Mouse (Mus musculus) kidney, adult 2 months (tissue): ENCODE measurements around the gene Lrrfip1. TPM values are rescaled to one million over a fixed set of nuclear protein-coding genes. Genes with fewer than 3 reads are reported as not detected.

Source experiments
- DNase-seq: peaks from one replicate; pipeline ENCODE4 v3.0.0; 2021
- H3K27ac ChIP-seq: fragments of 200-500 bp; 2 replicates; pipeline ENCODE4 v1.5.1; 2012; ENCODE audit warnings: low read depth, low read length, control low read depth, inconsistent platforms; ENCODE audit not compliant: insufficient read depth
- H3K27me3 ChIP-seq: fragments of 200-500 bp; replicated peaks from 2 replicates; pipeline ENCODE4 v1.6.1; 2012; ENCODE audit warnings: mild to moderate bottlenecking, moderate library complexity, low read length, inconsistent platforms; ENCODE audit not compliant: control insufficient read depth, insufficient read depth
- H3K36me3 ChIP-seq: fragments of 200-500 bp; 2 replicates; pipeline ENCODE4 v1.6.1; 2012; ENCODE audit warnings: mild to moderate bottlenecking, moderate library complexity, low read length, inconsistent platforms; ENCODE audit not compliant: control insufficient read depth, insufficient read depth
- H3K4me1 ChIP-seq: fragments of 200-500 bp; 2 replicates; pipeline ENCODE4 v1.6.1; 2011; ENCODE audit warnings: low read length; ENCODE audit not compliant: control insufficient read depth, insufficient read depth
- H3K4me3 ChIP-seq: fragments of 200-500 bp; 2 replicates; pipeline ENCODE4 v1.5.1; 2011; ENCODE audit warnings: mild to moderate bottlenecking, low read depth, low read length, control low read depth; ENCODE audit not compliant: insufficient read depth
- CTCF ChIP-seq: fragments of 200-500 bp; conservative IDR thresholded peaks from 2 replicates; pipeline ENCODE4 v1.5.1; 2011; ENCODE audit warnings: low read depth, mild to moderate bottlenecking, control low read depth, low read length, moderate library complexity, mixed read lengths; ENCODE audit not compliant: insufficient read depth, insufficient read length
- POLR2A ChIP-seq: fragments of 200-500 bp; IDR thresholded peaks from one replicate; pipeline ENCODE4 v1.6.1; 2011; ENCODE audit warnings: low read depth, low read length, control low read depth
- WGBS: fragments of 180-500 bp; shearing (Covaris S2); methylation state at CpG from one replicate; pipeline ENCODE4 v1.1.7; 2018; 5-methylcytosine and 5-hydroxymethylcytosine counted together
- polyA plus RNA-seq: library from polyadenylated mRNA; depleted of rRNA; stranded (reverse); fragments of >200 nt; gene quantifications from 2 replicates; pipeline ENCODE4 v1.2.3, GENCODE M21; 2012

Gene Lrrfip1
- polyA plus RNA-seq, 1 experiment, result 11.4 TPM

- Histone ChIP-seq H3K27ac (no peak overlapping the region), H3K4me1 (no peaks in the 10 kb centered on the region)
- no peak for DNase-seq
Measured at GRCm38 (mm10) chr1:90998891-90999611, 514 bp downstream of the Lrrfip1 start.

GRCm38 (mm10) chr1:90999911-91000601, 1.5 kb downstream of the Lrrfip1 start:
- H3K4me1 ChIP-seq, result no peaks in the 10 kb centered on the region
- H3K4me3 ChIP-seq, result no peak overlapping the region
- TF ChIP-seq POLR2A, result no peak
- no peak for TF ChIP-seq CTCF
- H3K27me3 ChIP-seq, result no peaks in the 10 kb centered on the region
- H3K36me3 ChIP-seq, result no peaks in the 10 kb centered on the region
- no peak overlapping the region for H3K27ac ChIP-seq
- DNase-seq, result no peak
- 64% methylated on average over 10 of the region's 10 CpGs for WGBS

More at GRCm38 (mm10) chr1:90998891-90999611, 514 bp downstream of the Lrrfip1 start:
- peak overlapping the region; percentile 69 for H3K4me3 ChIP-seq
- TF ChIP-seq POLR2A, result no peak
- no peak for TF ChIP-seq CTCF
- H3K27me3 ChIP-seq, result no peaks in the 10 kb centered on the region
- WGBS, result 2% methylated on average over 41 of the region's 41 CpGs
- H3K36me3 ChIP-seq, result no peaks in the 10 kb centered on the region

DNA sequence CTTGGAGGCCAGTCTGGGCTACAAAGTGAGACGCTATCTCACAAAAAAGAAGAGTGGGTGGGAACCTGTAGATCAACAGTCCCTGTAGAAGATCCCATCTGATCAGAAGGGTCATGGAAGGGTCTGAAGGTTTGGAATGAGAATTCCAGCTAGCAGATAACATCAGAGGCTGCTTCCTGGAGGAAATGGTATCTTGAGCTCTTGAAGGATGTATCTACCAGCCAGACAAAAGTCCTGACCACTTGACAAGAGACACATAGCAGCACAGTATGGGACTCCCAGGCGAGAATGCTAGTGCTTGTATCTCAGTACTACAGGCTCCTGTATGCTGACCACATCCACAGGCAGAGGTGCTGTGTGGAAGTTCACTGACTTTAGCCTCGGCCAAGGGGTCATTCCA, 2.6 kb downstream of the Lrrfip1 start:
- no peaks in the 10 kb centered on the region for H3K27me3 ChIP-seq
- TF ChIP-seq POLR2A (no peak), CTCF (no peak)
- 70% methylated on average over 3 of the region's 3 CpGs for WGBS
- H3K36me3 ChIP-seq, result no peaks in the 10 kb centered on the region
- no peak overlapping the region for H3K27ac ChIP-seq
- H3K4me1 ChIP-seq, result no peaks in the 10 kb centered on the region
- no peak overlapping the region for H3K4me3 ChIP-seq
- peak; percentile 49 for DNase-seq

DNA sequence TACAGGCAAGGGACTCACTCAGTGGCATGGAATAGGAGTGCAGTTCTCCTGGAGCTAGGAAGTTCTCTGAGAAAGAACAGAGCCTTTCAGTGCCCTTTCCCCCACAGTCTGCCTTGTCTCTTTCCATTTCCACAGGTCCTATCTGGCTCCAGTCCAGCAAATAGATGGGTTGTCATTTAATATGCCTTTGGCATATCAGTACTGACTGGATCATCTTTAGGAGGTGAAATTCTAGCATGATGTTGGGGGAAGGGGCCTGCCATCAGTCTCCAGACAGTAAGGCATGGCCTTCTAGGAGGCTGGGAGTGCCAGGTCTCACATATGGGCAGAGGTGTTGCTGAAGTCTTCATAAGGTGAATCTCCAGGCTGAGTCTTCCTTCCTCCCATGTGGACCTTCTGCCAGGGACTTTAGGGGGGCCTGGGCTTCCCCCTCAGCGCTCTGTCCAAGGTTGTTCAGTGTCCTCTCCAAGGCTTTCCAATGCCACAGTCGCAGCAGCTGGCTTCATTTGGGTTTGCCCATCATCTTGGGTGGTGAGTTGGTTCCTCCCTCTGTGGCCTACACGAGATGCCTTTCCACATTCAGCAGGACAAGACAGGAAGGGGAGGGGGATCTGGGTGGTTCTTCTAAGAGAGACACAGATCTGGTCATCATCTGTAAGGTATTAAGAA, 3.5 kb downstream of the Lrrfip1 start:
- Histone ChIP-seq H3K27ac (no peak overlapping the region), H3K4me1 (no peaks in the 10 kb centered on the region), H3K36me3 (no peaks in the 10 kb centered on the region), H3K27me3 (no peaks in the 10 kb centered on the region), H3K4me3 (no peak overlapping the region)
- no peak for TF ChIP-seq POLR2A
- TF ChIP-seq CTCF, result no peak
- no peak for DNase-seq
- whole genome bisulfite sequencing, result 85% methylated on average over 3 of the region's 3 CpGs

GRCm38 (mm10) chr1:91002641-91003040, 4.1 kb downstream of the Lrrfip1 start:
- no peak overlapping the region for H3K4me3 ChIP-seq
- no peak overlapping the region for H3K27ac ChIP-seq
- WGBS, result 79% methylated on average over 3 of the region's 3 CpGs
- H3K4me1 ChIP-seq, result no peaks in the 10 kb centered on the region
- no peaks in the 10 kb centered on the region for H3K27me3 ChIP-seq
- DNase-seq, result no peak
- no peaks in the 10 kb centered on the region for H3K36me3 ChIP-seq
- no peak for TF ChIP-seq POLR2A
- no peak for TF ChIP-seq CTCF

- 76% methylated on average over 8 of the region's 8 CpGs for WGBS
- Histone ChIP-seq H3K4me1 (no peaks in the 10 kb centered on the region), H3K4me3 (no peak overlapping the region), H3K27me3 (no peaks in the 10 kb centered on the region), H3K27ac (no peak overlapping the region), H3K36me3 (no peaks in the 10 kb centered on the region)
- TF ChIP-seq CTCF, result no peak
- no peak for TF ChIP-seq POLR2A
- no peak for DNase-seq
Measured at GRCm38 (mm10) chr1:91003522-91004253, 5.2 kb downstream of the Lrrfip1 start.

DNA sequence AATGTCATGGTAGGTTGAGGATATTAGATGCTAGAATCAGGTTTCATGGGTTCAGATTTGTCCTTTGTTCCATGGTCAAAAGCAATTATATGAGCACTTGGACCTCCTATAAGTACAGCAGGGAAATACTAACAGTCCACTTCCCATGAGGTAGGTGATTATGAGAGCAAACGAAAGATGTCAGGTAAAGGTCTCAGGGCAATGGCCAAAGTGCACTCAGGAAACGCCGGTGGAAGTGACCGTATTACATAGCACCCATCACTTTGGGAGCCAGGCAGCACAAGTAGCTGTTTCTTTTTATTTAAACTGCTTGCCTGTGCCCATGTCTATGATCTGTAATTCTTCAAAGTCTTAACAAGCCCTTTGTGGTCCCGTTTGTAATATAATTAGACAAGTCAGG, 7.5 kb downstream of the Lrrfip1 start:
- H3K27me3 ChIP-seq, result no peaks in the 10 kb centered on the region
- TF ChIP-seq POLR2A, result no peak
- TF ChIP-seq CTCF, result no peak
- WGBS, result 49% methylated on average over 5 of the region's 5 CpGs

More for the DNA sequence above, 7.5 kb downstream of the Lrrfip1 start:
- Histone ChIP-seq H3K4me1 (no peaks in the 10 kb centered on the region), H3K4me3 (no peak overlapping the region), H3K27ac (no peak overlapping the region), H3K36me3 (no peaks in the 10 kb centered on the region)
- no peak for DNase-seq
